Mouse (Mus musculus): ENCODE measurements at regions not wholly inside any gene's neighbourhood (a gene's known extent, or its start where the extent isn't known, plus 50 kb on each side); places are given as distances from the start of the nearest gene placed in this dataset.

GRCm38 (mm10) chr1:18384079-18384478 lies 119.1 kb upstream of the Defb41 start:
- no peak for DNase-seq

- no peak for DNase-seq
These were observed 95.2 kb upstream of the Defb41 start for GRCm38 (mm10) chr1:18359951-18360731.

GRCm38 (mm10) chr1:18338871-18339270 lies 73.9 kb upstream of the Defb41 start:
- no peak for DNase-seq
